Mouse (Mus musculus) small intestine, adult 2 months (tissue): ENCODE measurements around the gene Enpep.

Experiments
- CTCF ChIP-seq: fragments of 200-500 bp; IDR thresholded peaks from 2 replicates; pipeline ENCODE4 v1.5.1; 2012; ENCODE audit warnings: low read depth, mild to moderate bottlenecking, control low read depth, inconsistent platforms, low read length, moderate library complexity, mixed read lengths; ENCODE audit not compliant: insufficient replicate concordance, insufficient read length; ENCODE audit errors: extremely low read depth
- POLR2A ChIP-seq: fragments of 200-500 bp; IDR thresholded peaks from 2 replicates; pipeline ENCODE4 v1.6.1; 2012; ENCODE audit warnings: low read depth, mild to moderate bottlenecking, control low read depth, inconsistent platforms, low read length, moderate library complexity

DNA sequence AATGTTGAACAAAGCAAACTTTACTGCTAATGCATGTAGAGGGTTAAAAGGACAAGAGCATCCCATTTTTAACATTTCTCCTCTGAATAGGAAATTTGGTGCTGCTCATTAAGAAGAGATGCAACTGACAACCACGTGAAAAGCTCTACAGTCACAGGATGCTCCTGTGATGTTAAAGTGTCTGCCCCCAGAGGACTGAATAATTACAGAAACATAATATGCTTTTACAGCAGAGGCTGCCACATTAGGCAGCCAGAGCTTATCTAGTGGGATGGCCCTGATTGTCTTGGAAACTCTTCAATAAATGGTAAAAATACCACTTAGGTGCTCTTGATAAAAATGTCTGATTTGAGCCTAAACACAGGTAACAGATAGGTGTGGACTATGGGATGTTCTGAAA, 33.4 kb upstream of the Enpep start:
- TF ChIP-seq POLR2A (no peak), CTCF (no peak)
